Mouse (Mus musculus) layer of hippocampus, postnatal 14 days (tissue): Measurements from ENCODE around the gene Psenen. TPM values are rescaled to one million over a fixed set of nuclear protein-coding genes. Genes with fewer than 3 reads are reported as not detected.

Source experiments
- DNase-seq, 2 experiments: peaks; one replicate each; pipeline ENCODE4 v3.0.0; 2021 to 2022; ENCODE audit warnings: low spot score in 2 of 2, mixed read lengths in 1 of 2
- microRNA-seq, 2 experiments: library from miRNA; unstranded; fragments of <30 nt; microRNA quantifications; one replicate each; pipeline ENCODE4 v1.2.0; 2021
- total RNA-seq, 2 experiments: library from RNA; stranded (reverse); gene quantifications; 2 replicates each; pipeline ENCODE4 v1.2.3; 2021

The Psenen gene
- total RNA-seq, 2 experiments from 2014 or later: 77.0 to 84.1 TPM

DNA sequence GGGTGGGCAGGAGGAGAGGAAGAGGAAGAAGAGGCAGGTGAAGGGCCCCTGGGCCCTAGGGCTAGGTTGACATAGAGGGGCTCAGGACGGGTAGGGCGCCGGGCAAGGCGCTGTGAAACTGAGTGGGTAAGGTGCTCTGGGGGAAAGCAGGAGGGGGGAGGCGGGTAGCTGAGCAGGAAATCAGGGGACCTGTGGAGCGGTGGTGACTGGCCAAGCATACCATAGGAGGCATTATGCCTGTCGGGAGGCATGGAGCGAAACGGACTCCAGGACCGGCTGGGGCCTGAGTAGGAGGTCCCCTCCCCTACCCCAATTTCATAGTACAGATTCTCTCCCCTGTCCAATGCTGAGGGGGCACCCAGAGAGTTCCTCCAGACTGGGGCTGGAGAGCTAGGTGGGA lies 40.6 kb downstream of the Psenen start:
- no peak for DNase-seq

DNA sequence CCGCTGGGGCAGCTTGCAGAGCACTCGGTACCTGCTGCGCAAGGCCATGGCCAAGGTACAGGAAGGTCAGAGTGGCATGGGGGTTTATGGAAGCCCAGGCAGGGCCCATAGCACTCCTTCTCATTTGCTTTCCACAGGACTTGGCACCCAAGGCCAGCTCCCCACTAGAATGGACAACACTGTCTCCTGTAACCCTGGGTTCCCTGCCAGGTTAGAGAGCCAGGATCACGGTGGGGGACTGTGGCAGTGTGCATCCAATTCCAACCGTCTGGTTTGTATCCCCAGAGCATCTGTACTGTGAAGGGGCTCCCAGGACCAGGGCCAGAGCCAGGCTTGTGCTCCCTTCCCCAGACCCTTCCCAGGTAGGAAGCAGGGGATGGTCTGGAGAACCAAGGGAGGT lies 42.6 kb downstream of the Psenen start:
- no peak for DNase-seq

DNA sequence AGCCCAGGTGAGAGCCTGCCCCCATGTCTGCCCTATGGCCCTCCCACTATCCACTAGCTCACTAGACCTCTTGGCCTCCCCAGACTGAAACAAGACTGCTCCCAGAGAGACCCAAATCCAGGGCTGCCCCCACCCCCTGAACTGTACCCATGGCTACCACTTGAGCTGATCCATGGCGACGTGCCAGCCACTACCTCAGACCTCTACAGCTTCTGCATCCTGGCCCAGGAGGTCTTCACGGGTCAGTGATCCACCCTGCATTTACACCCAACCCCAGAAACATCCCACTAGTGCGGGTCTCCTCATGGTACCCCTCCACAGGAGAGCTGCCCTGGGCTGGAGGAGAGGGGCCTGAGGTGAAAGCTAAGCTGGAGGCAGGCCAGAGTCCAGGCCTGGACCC lies 43.0 kb downstream of the Psenen start:
- no peak for DNase-seq

DNA sequence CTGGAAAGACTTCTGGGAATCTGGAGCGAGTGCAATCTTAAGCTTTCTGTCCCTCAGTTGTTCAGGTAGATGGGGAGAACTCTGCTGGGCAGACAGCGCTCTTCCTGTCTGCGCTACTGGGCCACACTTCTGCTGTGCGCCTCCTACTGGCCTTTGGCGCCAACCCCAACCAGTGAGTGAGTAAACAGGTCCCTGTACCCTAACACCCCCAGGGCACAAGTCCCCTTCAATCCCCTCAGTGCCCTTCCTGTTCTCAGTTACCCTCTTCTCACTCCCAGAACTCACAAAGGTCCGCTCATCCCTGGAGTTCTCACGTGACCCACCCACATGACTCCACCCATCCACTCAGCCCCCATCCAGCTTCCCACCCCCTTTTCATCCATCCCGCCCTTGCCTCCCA lies 45.1 kb downstream of the Psenen start:
- DNase-seq: no peak

DNA sequence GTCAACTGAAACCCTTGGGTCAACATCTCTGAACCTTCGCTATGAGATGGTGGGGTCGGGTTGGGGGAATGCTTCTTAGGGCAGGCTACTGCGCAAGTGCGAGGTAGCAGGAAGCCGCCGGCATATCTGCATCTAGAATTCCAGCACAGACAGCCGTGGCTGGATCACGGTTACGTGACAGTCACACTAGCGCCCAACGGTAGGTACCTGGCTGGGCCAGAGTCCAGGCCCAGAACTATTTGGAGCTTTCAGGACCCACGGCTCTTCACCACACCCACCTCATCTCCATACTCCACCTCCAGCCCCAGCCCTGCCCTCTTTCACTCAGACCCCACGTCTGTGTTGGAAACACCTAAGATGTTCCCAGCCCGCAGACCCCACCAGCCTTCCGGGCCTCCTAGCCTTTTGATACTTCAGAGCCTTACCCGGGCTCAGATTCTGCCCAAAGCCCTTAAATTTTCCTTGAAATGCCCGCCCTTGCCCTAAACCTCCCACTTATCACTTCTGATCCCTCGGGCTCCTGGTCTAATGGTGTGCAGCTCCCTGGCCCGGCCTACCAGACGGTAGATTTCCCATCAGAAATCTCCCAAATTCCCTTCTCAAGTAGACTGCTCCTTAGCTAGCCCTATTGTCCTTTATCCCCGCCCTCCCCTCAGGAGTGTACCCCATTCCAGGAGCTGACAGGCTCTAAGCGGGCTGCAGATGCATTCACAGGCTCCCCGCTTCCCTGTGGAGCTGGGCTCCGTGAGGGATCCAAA lies 48.2 kb downstream of the Psenen start:
- DNase-seq: no peak

Small RNAs within 50 kb of the gene (microRNA-seq; reads per million reads assigned to microRNA genes)
- 0.23 to 0.28 reads per million in 2 experiments for gene Gm38670
- 0.23 to 2.0 reads per million in 2 experiments for gene Mir3569

Other genes starting within 250 kb of the Psenen start
- gene Syne4, start 248.8 kb downstream of the Psenen start, total RNA-seq: 1 to 10 TPM; 4.2 to 5.8 TPM
- gene E130208F15Rik, start 241.9 kb downstream of the Psenen start, total RNA-seq: under 1 TPM; 0.43 to 0.74 TPM
- 1 to 10 TPM; 7.8 to 8.9 TPM for gene Sdhaf1, start 239.7 kb downstream of the Psenen start, total RNA-seq
- 10 to 100 TPM; 32.5 to 35.5 TPM for gene Lrfn3, start 200.9 kb downstream of the Psenen start, total RNA-seq
- gene Tyrobp, start 149.9 kb downstream of the Psenen start, total RNA-seq: 10 to 100 TPM; 26.7 to 30.1 TPM
- gene Hcst, start 143.8 kb downstream of the Psenen start, total RNA-seq: not detected
- gene Nfkbid, start 141.9 kb downstream of the Psenen start, total RNA-seq: 1 to 10 TPM; 3.7 to 3.8 TPM
- 100 to 1,000 TPM; 981 to 987 TPM for gene Aplp1, start 118.1 kb downstream of the Psenen start, total RNA-seq
- gene Kirrel2, start 105.9 kb downstream of the Psenen start, total RNA-seq: 10 to 100 TPM in 1 of 2 experiments, 1 to 10 TPM in 1; 8.5 to 15.5 TPM
- gene Nphs1, start 105.3 kb downstream of the Psenen start, total RNA-seq: 1 to 10 TPM; 1.2 to 1.3 TPM
- not detected for gene Prodh2, start 70.0 kb downstream of the Psenen start, total RNA-seq
- gene Arhgap33, start 28.6 kb downstream of the Psenen start, total RNA-seq: 100 to 1,000 TPM; 160 to 163 TPM
- 1 to 10 TPM; 6.2 to 6.6 TPM for gene Hspb6, start 11.4 kb downstream of the Psenen start, total RNA-seq
- gene Proser3, start 11.3 kb downstream of the Psenen start, total RNA-seq: 1 to 10 TPM; 4.9 to 5.9 TPM
- gene Lin37, start 3.8 kb downstream of the Psenen start, total RNA-seq: 10 to 100 TPM; 34.1 to 43.4 TPM
- gene U2af1l4, start 326 bp downstream of the Psenen start, total RNA-seq: 10 to 100 TPM; 57.4 to 62.5 TPM
- 1 to 10 TPM; 4.7 to 5.3 TPM for gene Gm49396, start 283 bp downstream of the Psenen start, total RNA-seq
- 1 to 10 TPM; 2.1 to 3.7 TPM for gene Igflr1, start 1.8 kb upstream of the Psenen start, total RNA-seq
- 10 to 100 TPM; 46.1 to 54.4 TPM for gene Kmt2b, start 25.1 kb upstream of the Psenen start, total RNA-seq
- gene Zbtb32, start 35.3 kb upstream of the Psenen start, total RNA-seq: not detected
- under 1 TPM in 1 of 2 experiments, not detected in 1; 0.52 TPM for gene Upk1a, start 49.2 kb upstream of the Psenen start, total RNA-seq
- 100 to 1,000 TPM; 793 to 817 TPM for gene Cox6b1, start 62.5 kb upstream of the Psenen start, total RNA-seq
- not detected for gene Etv2, start 72.2 kb upstream of the Psenen start, total RNA-seq
- gene Rbm42, start 86.7 kb upstream of the Psenen start, total RNA-seq: 10 to 100 TPM; 70.4 to 75.5 TPM
- 1 to 10 TPM; 4.5 to 5.0 TPM for gene Haus5, start 101.4 kb upstream of the Psenen start, total RNA-seq
- not detected for gene Pmis2, start 108.0 kb upstream of the Psenen start, total RNA-seq
- not detected for gene 2200002J24Rik, start 135.3 kb upstream of the Psenen start, total RNA-seq
- gene Atp4a, start 148.6 kb upstream of the Psenen start, total RNA-seq: 1 to 10 TPM in 1 of 2 experiments, under 1 TPM in 1; 0.79 to 1.4 TPM
- gene Tmem147, start 165.9 kb upstream of the Psenen start, total RNA-seq: 100 to 1,000 TPM; 127 to 143 TPM
- gene Gapdhs, start 180.1 kb upstream of the Psenen start, total RNA-seq: not detected
- 10 to 100 TPM in 1 of 2 experiments, 1 to 10 TPM in 1; 6.8 to 10.7 TPM for gene Sbsn, start 187.8 kb upstream of the Psenen start, total RNA-seq
- 1 to 10 TPM; 1.3 to 2.2 TPM for gene Dmkn, start 200.1 kb upstream of the Psenen start, total RNA-seq
- not detected for gene Krtdap, start 224.3 kb upstream of the Psenen start, total RNA-seq